Mouse (Mus musculus) heart, embryonic 11.5 days (tissue): ENCODE results near the gene Bcat2. TPM values are rescaled to one million over a fixed set of nuclear protein-coding genes. Genes with fewer than 3 reads are reported as not detected.

Source experiments
- ATAC-seq: fragments of 200-750 bp; cut with Nextera tagmentation; replicated peaks from 2 replicates; pipeline ENCODE4 v1.8.0; 2017; ENCODE audit warnings: moderate library complexity; ENCODE audit not compliant: insufficient number of reproducible peaks, low FRiP score, low TSS enrichment
- H3K27ac ChIP-seq: fragments of 300-500 bp; sonication (generic); 2 replicates; pipeline ENCODE4 v1.5.1; 2014; ENCODE audit warnings: mild to moderate bottlenecking, low read depth, low read length
- H3K27me3 ChIP-seq: fragments of 300-500 bp; sonication (generic); 2 replicates; pipeline ENCODE4 v1.6.1; 2014; ENCODE audit warnings: mild to moderate bottlenecking, low read length, mixed read lengths; ENCODE audit not compliant: control insufficient read depth, insufficient read depth
- H3K36me3 ChIP-seq: fragments of 300-500 bp; sonication (generic); 2 replicates; pipeline ENCODE4 v1.6.1; 2014; ENCODE audit warnings: mild to moderate bottlenecking, low read length, moderate library complexity, mixed read lengths; ENCODE audit not compliant: control insufficient read depth, insufficient read depth
- H3K4me1 ChIP-seq: fragments of 300-500 bp; sonication (generic); 2 replicates; pipeline ENCODE4 v1.6.1; 2014; ENCODE audit warnings: low read length; ENCODE audit not compliant: control insufficient read depth, insufficient read depth
- H3K4me2 ChIP-seq: fragments of 300-500 bp; sonication (generic); 2 replicates; pipeline ENCODE4 v1.6.1; 2014; ENCODE audit warnings: mild to moderate bottlenecking, moderate library complexity
- H3K4me3 ChIP-seq: fragments of 300-500 bp; sonication (generic); 2 replicates; pipeline ENCODE4 v1.5.1; 2014; ENCODE audit warnings: low read depth, low read length
- H3K9ac ChIP-seq: fragments of 300-500 bp; sonication (generic); 2 replicates; pipeline ENCODE4 v1.6.1; 2014; ENCODE audit warnings: mild to moderate bottlenecking, low read depth, low read length, moderate library complexity
- H3K9me3 ChIP-seq: fragments of 300-500 bp; sonication (generic); replicated peaks from 2 replicates; pipeline ENCODE4 v1.6.1; 2016; ENCODE audit warnings: low read length; ENCODE audit not compliant: control insufficient read depth
- WGBS: fragments of 180-500 bp; shearing (Covaris S2); extraction: QIAGEN DNeasy Blood & Tissue Kit; methylation state at CpG from one replicate; pipeline ENCODE4 v1.1.7; 2014; ENCODE audit not compliant: insufficient replicate concordance; 5-methylcytosine and 5-hydroxymethylcytosine counted together
- polyA plus RNA-seq: library from polyadenylated mRNA; unstranded; fragments of >200 nt; fragmentation: Nextera tagmentation; extraction: Ambion mirVana; gene quantifications from 2 replicates; pipeline ENCODE4 v1.2.1, GENCODE M21; 2014

Gene Bcat2
- polyA plus RNA-seq, 1 experiment from 2014 or later: 69.1 TPM

- 0 out of 2 replicates have a peak overlapping the region, but pooled peaks have one; percentile 10 for H3K9ac ChIP-seq
- H3K27me3 ChIP-seq: no peaks in the 10 kb centered on the region
- 72% methylated on average over 8 of the region's 8 CpGs for WGBS
- H3K27ac ChIP-seq: peak overlapping the region; percentile 82
- H3K4me1 ChIP-seq: peaks cover 22% of the 10 kb centered on the region
- no peak for ATAC-seq
- peak overlapping the region; percentile 81 for H3K4me2 ChIP-seq
- no peaks in the 10 kb centered on the region for H3K9me3 ChIP-seq
- H3K36me3 ChIP-seq: no peaks in the 10 kb centered on the region
- H3K4me3 ChIP-seq: no peak overlapping the region
Measured at GRCm38 (mm10) chr7:45567112-45567779, 2.7 kb upstream of the Bcat2 start.

DNA sequence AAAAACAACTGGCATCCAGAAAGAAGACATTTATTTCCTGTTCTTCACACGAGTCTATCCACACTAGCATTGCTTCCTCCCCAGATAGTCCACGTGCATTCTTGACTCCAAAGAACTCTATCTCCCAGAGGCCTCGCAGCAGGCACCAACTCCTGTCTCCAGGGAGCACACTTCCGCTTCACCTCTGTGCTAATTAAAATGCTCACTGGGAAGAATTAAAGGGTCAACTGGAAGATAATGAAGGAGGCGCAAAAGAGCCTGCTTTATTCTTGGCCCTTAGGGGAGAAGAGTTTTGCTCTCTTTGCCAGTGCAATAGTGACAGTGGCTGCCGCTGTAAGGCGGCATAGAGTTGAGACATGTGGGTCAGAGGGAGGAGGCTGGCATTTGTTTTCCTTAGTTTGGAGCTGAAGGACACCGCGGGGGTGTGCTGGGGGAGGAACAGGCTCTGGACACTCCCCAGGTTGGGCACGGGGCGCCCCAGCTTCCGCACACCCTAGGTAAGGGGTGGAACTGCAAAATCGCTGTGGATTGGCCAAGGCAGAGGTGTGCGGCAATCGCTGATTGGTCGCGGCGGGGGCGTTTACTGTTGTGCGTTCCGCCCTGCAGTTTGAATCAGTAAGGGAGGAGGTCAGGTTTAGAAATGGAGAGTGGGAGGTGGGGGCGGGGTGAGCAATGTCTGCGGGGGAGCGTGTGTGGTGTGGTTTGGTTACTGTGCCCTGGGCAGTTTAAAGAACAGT, 2.0 kb upstream of the Bcat2 start:
- H3K36me3 ChIP-seq: no peaks in the 10 kb centered on the region
- 1% methylated on average over 24 of the region's 24 CpGs for WGBS
- H3K27ac ChIP-seq: peak overlapping the region; percentile 82
- H3K27me3 ChIP-seq: no peaks in the 10 kb centered on the region
- peak; percentile 96 for ATAC-seq
- peak overlapping the region; percentile 49 for H3K4me3 ChIP-seq
- peak overlapping the region; percentile 65 for H3K9ac ChIP-seq
- peak overlapping the region; percentile 81 for H3K4me2 ChIP-seq
- H3K4me1 ChIP-seq: peaks cover 21% of the 10 kb centered on the region
- H3K9me3 ChIP-seq: no peaks in the 10 kb centered on the region

DNA sequence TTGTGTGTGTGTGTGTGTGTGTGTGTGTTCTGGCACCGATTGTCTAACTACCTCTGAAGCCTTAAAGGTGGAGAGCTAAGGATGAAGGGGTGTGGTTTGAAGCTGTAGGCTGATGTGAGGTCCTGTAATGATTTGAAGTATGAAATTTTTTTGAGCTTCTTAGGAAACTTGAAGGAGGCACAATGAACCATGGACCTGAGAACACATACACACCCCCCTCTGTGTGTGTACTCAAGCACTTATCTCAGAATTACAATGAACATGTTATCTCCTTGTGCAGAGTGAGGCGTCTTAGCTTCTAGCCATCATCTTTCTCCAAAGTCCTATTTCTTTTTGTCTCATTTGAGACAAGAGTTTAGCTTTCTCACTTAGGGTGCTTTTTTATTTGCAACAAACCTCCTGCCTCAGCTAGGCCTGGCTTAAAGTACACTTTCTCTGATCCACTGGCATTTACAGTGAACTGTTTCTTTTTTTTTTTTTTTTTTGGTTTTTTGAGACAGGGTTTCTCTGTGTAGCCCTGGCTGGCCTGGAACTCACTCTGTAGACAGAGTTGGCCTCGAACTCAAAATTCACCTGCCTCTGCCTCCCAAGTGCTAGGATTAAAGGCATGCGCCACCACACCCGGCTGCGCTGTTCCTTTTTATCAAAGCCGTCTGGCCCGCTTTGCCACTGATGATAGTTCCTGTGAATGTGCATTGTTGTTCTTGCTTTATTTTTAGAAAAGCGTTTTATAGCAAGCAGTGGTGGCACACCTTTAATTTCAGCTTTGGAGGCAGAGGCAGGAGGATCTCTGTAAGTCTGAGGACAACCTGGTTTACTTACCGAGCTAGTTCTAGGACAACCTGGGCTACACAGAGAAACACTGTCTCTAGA, 1.1 kb upstream of the Bcat2 start:
- H3K27me3 ChIP-seq: no peaks in the 10 kb centered on the region
- no peaks in the 10 kb centered on the region for H3K36me3 ChIP-seq
- H3K9ac ChIP-seq: peak overlapping the region; percentile 55
- H3K4me3 ChIP-seq: peak overlapping the region; percentile 49
- H3K4me2 ChIP-seq: peak overlapping the region; percentile 81
- H3K9me3 ChIP-seq: no peaks in the 10 kb centered on the region
- peak overlapping the region; percentile 82 for H3K27ac ChIP-seq
- WGBS: 67% methylated on average over 10 of the region's 10 CpGs
- peaks cover 21% of the 10 kb centered on the region for H3K4me1 ChIP-seq
- 0 out of 2 replicates have a peak, but pooled peaks have one; percentile 1 for ATAC-seq

DNA sequence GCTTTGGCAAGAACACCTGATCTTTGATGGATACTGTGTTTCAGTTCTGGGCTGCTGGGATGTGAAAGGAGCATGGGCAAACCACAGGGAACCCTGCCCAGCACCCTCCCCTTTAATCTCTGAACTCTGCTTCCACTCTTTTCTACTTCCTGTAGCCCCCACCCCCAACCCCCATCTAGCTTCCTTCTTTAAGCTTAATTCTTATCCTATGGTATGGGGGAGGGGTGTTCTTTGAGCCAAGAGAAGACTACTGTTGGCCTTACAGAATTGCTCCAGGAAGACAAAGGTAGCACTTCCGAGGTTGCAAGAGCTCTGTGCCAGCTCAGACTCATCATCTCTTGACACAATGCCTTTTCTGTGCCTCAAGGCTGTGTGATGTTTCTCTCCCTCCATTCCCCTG, 2.0 kb downstream of the Bcat2 start:
- Histone ChIP-seq H3K4me3 (no peak overlapping the region), H3K4me2 (peak overlapping the region; percentile 59), H3K36me3 (peaks cover 7% of the 10 kb centered on the region), H3K4me1 (peaks cover 23% of the 10 kb centered on the region), H3K9me3 (no peaks in the 10 kb centered on the region), H3K9ac (no peak overlapping the region), H3K27me3 (no peaks in the 10 kb centered on the region), H3K27ac (no peak overlapping the region)
- no peak for ATAC-seq
- WGBS: 37% methylated on average over 1 of the region's 1 CpGs

DNA sequence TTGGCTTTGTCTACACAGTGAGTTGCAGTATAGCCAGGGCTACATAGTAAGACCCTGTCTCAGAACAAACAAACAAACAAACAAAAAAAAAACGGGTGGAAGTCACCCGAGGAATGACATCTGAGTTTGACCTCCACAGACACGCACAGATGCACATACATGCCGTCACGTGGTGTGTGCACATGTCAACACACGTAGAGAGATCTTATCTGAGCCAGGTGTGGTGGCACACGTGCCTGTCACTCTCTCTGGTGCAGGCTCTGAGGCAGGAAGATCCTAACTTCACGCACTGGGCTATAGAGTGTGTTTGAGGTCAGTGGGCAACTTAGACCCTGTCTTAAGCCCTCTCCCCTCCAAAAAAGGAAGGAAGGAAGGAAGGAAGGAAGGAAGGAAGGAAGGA, 4.0 kb downstream of the Bcat2 start:
- WGBS: 78% methylated on average over 8 of the region's 8 CpGs
- no peak for ATAC-seq
- no peak overlapping the region for H3K4me2 ChIP-seq
- peaks cover 7% of the 10 kb centered on the region for H3K36me3 ChIP-seq
- no peaks in the 10 kb centered on the region for H3K27me3 ChIP-seq
- no peaks in the 10 kb centered on the region for H3K9me3 ChIP-seq
- H3K27ac ChIP-seq: no peak overlapping the region
- H3K9ac ChIP-seq: no peak overlapping the region
- peaks cover 14% of the 10 kb centered on the region for H3K4me1 ChIP-seq
- H3K4me3 ChIP-seq: no peak overlapping the region

DNA sequence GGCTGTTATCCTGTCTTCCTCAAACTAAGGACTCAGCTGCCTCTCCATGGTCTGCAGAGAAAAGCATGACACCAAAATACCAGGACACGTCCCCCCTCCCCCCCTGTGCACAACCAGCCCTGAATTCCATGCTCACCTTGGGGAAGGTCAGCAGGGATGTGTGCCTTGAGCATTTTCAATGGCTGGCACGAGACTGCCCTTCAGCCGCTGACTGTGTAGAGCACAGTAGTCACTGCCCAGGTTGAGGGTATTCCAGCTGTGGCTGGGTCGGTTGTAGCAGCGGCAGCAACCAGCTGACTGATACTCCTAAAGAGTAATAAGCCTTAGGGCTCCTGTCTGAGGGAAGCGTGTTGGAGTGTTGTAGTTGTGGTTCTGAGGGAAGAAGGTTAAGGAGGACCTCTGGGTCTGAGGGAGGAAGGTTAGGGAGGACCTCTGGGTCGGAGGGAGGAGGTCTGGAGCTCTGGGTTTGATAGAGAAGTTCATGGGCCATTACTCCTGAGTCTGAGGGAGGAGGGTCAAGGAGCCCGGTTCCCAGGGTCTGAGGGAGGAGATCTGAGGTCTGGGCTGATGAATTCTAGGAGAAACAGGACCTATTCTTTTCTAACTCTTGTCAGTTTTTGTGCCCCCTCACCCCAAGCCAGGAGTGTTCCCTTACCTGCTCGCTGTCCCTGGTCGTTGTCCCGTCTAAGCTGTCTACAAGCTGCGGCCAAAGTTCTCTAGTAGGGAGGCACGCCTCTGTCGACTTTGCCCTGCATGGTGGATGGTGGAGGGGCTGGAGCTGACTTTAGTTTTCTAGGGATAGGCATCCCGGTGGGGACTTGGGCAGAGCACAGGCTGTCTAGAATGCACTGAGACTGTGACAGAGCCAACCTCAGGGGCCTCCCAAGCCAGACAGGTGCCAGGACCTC, 4.8 kb downstream of the Bcat2 start:
- no peak for ATAC-seq
- Histone ChIP-seq H3K4me2 (peak overlapping the region; percentile 22; the same call in 1 of the 2 replicates), H3K36me3 (peaks cover 7% of the 10 kb centered on the region), H3K9me3 (no peaks in the 10 kb centered on the region), H3K9ac (no peak overlapping the region), H3K27me3 (no peaks in the 10 kb centered on the region), H3K4me3 (no peak overlapping the region), H3K27ac (no peak overlapping the region), H3K4me1 (peaks cover 14% of the 10 kb centered on the region)
- WGBS: 73% methylated on average over 15 of the region's 15 CpGs

- H3K27me3 ChIP-seq: no peaks in the 10 kb centered on the region
- H3K36me3 ChIP-seq: peaks cover 14% of the 10 kb centered on the region
- no peak overlapping the region for H3K4me2 ChIP-seq
- peaks cover 2% of the 10 kb centered on the region; the same call in 1 of the 2 replicates for H3K4me1 ChIP-seq
- H3K27ac ChIP-seq: no peak overlapping the region
- H3K9ac ChIP-seq: no peak overlapping the region
- no peak overlapping the region for H3K4me3 ChIP-seq
- no peaks in the 10 kb centered on the region for H3K9me3 ChIP-seq
- WGBS: 87% methylated on average over 6 of the region's 6 CpGs
- no peak for ATAC-seq
Measured at GRCm38 (mm10) chr7:45585923-45586322, 16.0 kb downstream of the Bcat2 start.
